Mouse (Mus musculus) thymus, postnatal 10 days (tissue): ENCODE measurements around the gene Tmem186.
A peak's percentile ranks its signal among the peaks of the same experiment; 100 is the strongest.

Source experiments
- DNase-seq, 2 experiments: peaks; one replicate each; pipeline ENCODE4 v3.0.0; 2021; ENCODE audit warnings: low spot score in 2 of 2

The Tmem186 gene

GRCm38 (mm10) chr16:8612214-8613005 is 25.1 kb downstream of the Tmem186 start:
- no peak for DNase-seq

GRCm38 (mm10) chr16:8610397-8610796 is 27.1 kb downstream of the Tmem186 start:
- DNase-seq = peak; percentile 50 to 57

- DNase-seq = no peak
These were observed 33.7 kb downstream of the Tmem186 start for GRCm38 (mm10) chr16:8603789-8604188.

GRCm38 (mm10) chr16:8597516-8597915 is 40.0 kb downstream of the Tmem186 start:
- no peak for DNase-seq

- DNase-seq = no peak
These were observed 41.2 kb downstream of the Tmem186 start for GRCm38 (mm10) chr16:8596336-8596735.

- DNase-seq = no peak
These were observed 42.1 kb downstream of the Tmem186 start for GRCm38 (mm10) chr16:8595411-8595810.

- DNase-seq = no peak
These were observed 52.5 kb downstream of the Tmem186 start for GRCm38 (mm10) chr16:8585056-8585455.

- no peak for DNase-seq
These were observed 53.3 kb downstream of the Tmem186 start for GRCm38 (mm10) chr16:8584248-8584647.
